Mouse (Mus musculus): ENCODE data around the gene Cnn2.

The Cnn2 gene

GRCm38 (mm10) chr10:80019471-80020131 lies 31.2 kb downstream of the Cnn2 start:
- no peak for DNase-seq

GRCm38 (mm10) chr10:80020191-80020590 lies 31.8 kb downstream of the Cnn2 start:
- DNase-seq, result no peak

- DNase-seq, result no peak
Observed at GRCm38 (mm10) chr10:80020603-80021319, 32.4 kb downstream of the Cnn2 start.

GRCm38 (mm10) chr10:80021320-80021641 lies 32.9 kb downstream of the Cnn2 start:
- no peak for DNase-seq

GRCm38 (mm10) chr10:80022164-80022563 lies 33.8 kb downstream of the Cnn2 start:
- no peak for DNase-seq

- DNase-seq, result no peak
Observed at GRCm38 (mm10) chr10:80022806-80023205, 34.4 kb downstream of the Cnn2 start.

- DNase-seq, result no peak
Observed at GRCm38 (mm10) chr10:80023758-80024157, 35.4 kb downstream of the Cnn2 start.

GRCm38 (mm10) chr10:80024229-80025043 lies 36.1 kb downstream of the Cnn2 start:
- no peak for DNase-seq

GRCm38 (mm10) chr10:80025044-80025347 lies 36.6 kb downstream of the Cnn2 start:
- DNase-seq, result no peak

- DNase-seq, result no peak
Observed at GRCm38 (mm10) chr10:80025463-80025862, 37.1 kb downstream of the Cnn2 start.

- no peak for DNase-seq
Observed at GRCm38 (mm10) chr10:80025889-80026288, 37.5 kb downstream of the Cnn2 start.

GRCm38 (mm10) chr10:80027681-80028520 lies 39.5 kb downstream of the Cnn2 start:
- no peak for DNase-seq

GRCm38 (mm10) chr10:80028521-80028846 lies 40.1 kb downstream of the Cnn2 start:
- DNase-seq, result no peak

GRCm38 (mm10) chr10:80030191-80030590 lies 41.8 kb downstream of the Cnn2 start:
- no peak for DNase-seq

GRCm38 (mm10) chr10:80030736-80031135 lies 42.4 kb downstream of the Cnn2 start:
- no peak for DNase-seq

GRCm38 (mm10) chr10:80032799-80033480 lies 44.6 kb downstream of the Cnn2 start:
- DNase-seq, result peak in 1 of 2 experiments; percentile 44

GRCm38 (mm10) chr10:80033511-80034391 lies 45.4 kb downstream of the Cnn2 start:
- DNase-seq, result peak; percentile 62 to 69

- no peak for DNase-seq
Observed at GRCm38 (mm10) chr10:80035148-80035547, 46.8 kb downstream of the Cnn2 start.

- DNase-seq, result no peak
Observed at GRCm38 (mm10) chr10:80035686-80036085, 47.3 kb downstream of the Cnn2 start.

- no peak for DNase-seq
Observed at GRCm38 (mm10) chr10:80036832-80037231, 48.4 kb downstream of the Cnn2 start.

- peak; percentile 96 to 97 for DNase-seq
Observed at GRCm38 (mm10) chr10:80039559-80039979, 51.2 kb downstream of the Cnn2 start, which contains the start of gene Polr2e. Gene Polr2e (minus strand): TSS chr10:80039795.
